Mouse (Mus musculus): Measurements from ENCODE around the gene Pofut2.

Gene Pofut2

GRCm38 (mm10) chr10:77305766-77306165, 46.7 kb downstream of the Pofut2 start:
- in situ Hi-C loops (cut with MboI; ENCODE audit: low sequenced_read_pairs), result no loop called here

- in situ Hi-C loops (cut with MboI; ENCODE audit: low sequenced_read_pairs), result no loop called here
Observed at GRCm38 (mm10) chr10:77308978-77309377, 50.0 kb downstream of the Pofut2 start.

- in situ Hi-C loops (cut with MboI; ENCODE audit: low sequenced_read_pairs), result no loop called here
Observed at GRCm38 (mm10) chr10:77314711-77315266, 55.8 kb downstream of the Pofut2 start.

GRCm38 (mm10) chr10:77315682-77316081, 56.7 kb downstream of the Pofut2 start:
- in situ Hi-C loops (cut with MboI; ENCODE audit: low sequenced_read_pairs), result no loop called here

Measured in CH12F3 (cell line).